In the genomic region with DNA sequence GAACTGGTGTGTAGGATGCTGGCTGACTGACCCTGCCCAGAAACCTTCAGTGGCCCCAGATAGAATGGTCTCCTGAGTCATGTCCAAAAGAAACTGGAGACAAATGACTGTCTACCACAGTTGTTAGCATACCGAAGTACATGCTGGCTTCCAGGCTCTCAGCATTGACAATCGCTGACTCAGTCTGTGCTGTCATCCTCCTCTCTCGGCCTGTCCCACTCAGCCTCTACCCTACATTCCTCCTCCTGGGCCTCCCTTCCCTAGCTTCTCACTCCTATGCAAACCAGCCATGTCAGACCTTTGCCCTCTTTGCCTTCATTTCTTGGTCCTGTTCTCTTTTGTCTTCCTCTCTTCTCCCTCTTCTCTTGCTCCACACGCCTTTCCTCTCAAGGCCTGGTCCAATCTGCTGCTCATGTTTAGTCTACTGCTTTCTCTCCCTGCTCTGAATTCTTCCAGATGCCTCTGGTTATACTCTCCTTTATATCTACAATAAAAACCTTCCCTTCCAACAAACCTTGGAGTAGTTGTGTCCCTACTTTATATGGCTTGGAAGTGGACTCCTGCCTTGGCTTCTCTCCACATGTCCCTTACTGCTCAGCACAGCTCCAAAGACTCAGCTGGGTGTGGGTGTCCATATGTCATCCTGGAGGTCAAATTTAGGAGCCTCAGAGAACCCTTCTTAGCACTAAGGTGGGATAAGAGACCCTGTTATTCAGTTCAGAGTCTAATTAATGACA, we compare ENCODE assay signal across 13 mouse cellular contexts.
A peak's percentile ranks its signal among the peaks of the same experiment; 100 is the strongest.
DNase-seq lines count a peak whose midpoint lies in the region; ATAC-seq and TF ChIP-seq lines count a peak whose summit lies in the region.
"Had no signal": no experiment of that assay in that cellular context is flagged by ENCODE, and none has a peak within 500 bp of the region (broad histone marks: within the 10 kb centered on the region; RNA-seq: fewer than 3 reads in every experiment).

No protein-coding gene starts in this region.

- H3K4me2 ChIP-seq in hindbrain, embryonic 14.5 days (replicated peaks) = no peak overlapping the region
- no peak overlapping the region for H3K4me2 ChIP-seq in stomach, embryonic 14.5 days (replicated peaks; ENCODE audit: low read depth, low read length)
- H3K4me2 ChIP-seq: midbrain, embryonic 13.5 days had no signal

- peaks cover 26% of the 10 kb centered on the region for H3K4me1 ChIP-seq in hindbrain, embryonic 14.5 days (replicated peaks; ENCODE audit: control insufficient read depth, insufficient read depth, low read length)
- H3K4me1 ChIP-seq in stomach, embryonic 14.5 days (ENCODE audit: control insufficient read depth, insufficient read depth, low read length) = peaks cover 16% of the 10 kb centered on the region

- H3K36me3 ChIP-seq in hindbrain, embryonic 14.5 days (replicated peaks; ENCODE audit: control insufficient read depth, insufficient read depth) = no peaks in the 10 kb centered on the region
- H3K36me3 ChIP-seq in stomach, embryonic 14.5 days (ENCODE audit: control insufficient read depth, insufficient read depth, low read length) = no peaks in the 10 kb centered on the region
- H3K36me3 ChIP-seq: midbrain, embryonic 13.5 days had no signal

- no peak overlapping the region for H3K4me3 ChIP-seq in layer of hippocampus, adult 2 months
- no peak overlapping the region for H3K4me3 ChIP-seq in hindbrain, embryonic 14.5 days (replicated peaks; ENCODE audit: low read length)
- H3K4me3 ChIP-seq in stomach, embryonic 14.5 days (ENCODE audit: low read depth, low read length) = no peak overlapping the region
- H3K4me3 ChIP-seq: heart, adult 2 months; midbrain, embryonic 13.5 days had no signal

- DNase-seq in adrenal gland, postnatal 36 days = peak; percentile 59 to 61
- DNase-seq in adrenal gland, postnatal 10 days = no peak
- no peak for DNase-seq in layer of hippocampus, adult 2 months (ENCODE audit: low spot score in 2 of 2)
- DNase-seq in layer of hippocampus, adult 8-10 months (ENCODE audit: low spot score in 2 of 2) = no peak
- DNase-seq in hindbrain, embryonic 14.5 days (ENCODE audit: low spot score) = no peak
- DNase-seq in right cerebral cortex, postnatal 10 days (ENCODE audit: low spot score in 2 of 2) = no peak
- no peak for DNase-seq in kidney, postnatal 14 days
- DNase-seq: heart, adult 2 months; heart, postnatal 14 days; kidney, adult 8-10 months had no signal

- no peak for ATAC-seq in hindbrain, embryonic 14.5 days (ENCODE audit: low FRiP score)
- ATAC-seq in stomach, embryonic 14.5 days (ENCODE audit: insufficient number of reproducible peaks, insufficient read depth, low FRiP score, low read depth) = peak; percentile 66; the same call in 1 of the 2 replicates

- no peaks in the 10 kb centered on the region for H3K27me3 ChIP-seq in hindbrain, embryonic 14.5 days (ENCODE audit: control insufficient read depth, insufficient read depth, low read length)
- no peaks in the 10 kb centered on the region for H3K27me3 ChIP-seq in stomach, embryonic 14.5 days (ENCODE audit: control insufficient read depth, insufficient read depth, low read length)
- H3K27me3 ChIP-seq: midbrain, embryonic 13.5 days had no signal

- H3K9me3 ChIP-seq in hindbrain, embryonic 14.5 days (ENCODE audit: control insufficient read depth, low read length) = no peaks in the 10 kb centered on the region
- no peaks in the 10 kb centered on the region for H3K9me3 ChIP-seq in stomach, embryonic 14.5 days (ENCODE audit: control insufficient read depth, low read depth, low read length)
- H3K9me3 ChIP-seq: midbrain, embryonic 13.5 days had no signal

- WGBS in hindbrain, embryonic 14.5 days = 73% methylated on average over 4 of the region's 4 CpGs
- WGBS in stomach, embryonic 14.5 days = 74% methylated on average over 4 of the region's 4 CpGs

- H3K27ac ChIP-seq in layer of hippocampus, adult 2 months = peak overlapping the region; percentile 80
- H3K27ac ChIP-seq in hindbrain, embryonic 14.5 days = 0 out of 2 replicates have a peak overlapping the region, but pooled peaks have one; percentile 28
- H3K27ac ChIP-seq in stomach, embryonic 14.5 days (ENCODE audit: low read length) = peak overlapping the region; percentile 78
- H3K27ac ChIP-seq: heart, adult 2 months; liver, embryonic 14.5 days had no signal

- TF ChIP-seq CTCF in layer of hippocampus, adult 2 months (conservative IDR thresholded peaks at IDR 0.05) = no peak

- no peak overlapping the region for H3K9ac ChIP-seq in hindbrain, embryonic 14.5 days
- H3K9ac ChIP-seq in stomach, embryonic 14.5 days (replicated peaks; ENCODE audit: low read depth, low read length) = no peak overlapping the region
- H3K9ac ChIP-seq: liver, embryonic 14.5 days; midbrain, embryonic 13.5 days had no signal

Comparison
In these comparisons a context has a peak if more than half of its experiments do, and no peak if none do; other contexts are left out.
1. DNase-seq: peak in adrenal gland, postnatal 36 days (2 of 2); none in adrenal gland, postnatal 10 days (single experiment), layer of hippocampus, adult 2 months (0 of 2), layer of hippocampus, adult 8-10 months (0 of 2), hindbrain, embryonic 14.5 days (single experiment), right cerebral cortex, postnatal 10 days (0 of 2) and kidney, postnatal 14 days (single experiment).
2. H3K27ac ChIP-seq: peak in every context shown above with its lines; median percentile 80 in layer of hippocampus, adult 2 months; 78 in stomach, embryonic 14.5 days; 28 in hindbrain, embryonic 14.5 days.